Mouse (Mus musculus) liver, embryonic 14.5 days (tissue): Measurements from ENCODE around the gene Unc13b. TPM values are rescaled to one million over a fixed set of nuclear protein-coding genes. Genes with fewer than 3 reads are reported as not detected.

Source experiments
- ATAC-seq: fragments of 200-750 bp; cut with Nextera tagmentation; 2 replicates; pipeline ENCODE4 v1.8.0; 2017; ENCODE audit warnings: moderate number of reproducible peaks, mild to moderate bottlenecking, moderate library complexity; ENCODE audit not compliant: insufficient read depth
- DNase-seq, 3 experiments: peaks; one replicate each; pipeline ENCODE4 v3.0.0-alpha.2; 2012 to 2013; ENCODE audit warnings: low read depth in 3 of 3, low spot score in 3 of 3
- H3K27ac ChIP-seq: fragments of 300-500 bp; sonication (generic); 2 replicates; pipeline ENCODE4 v1.5.1; 2014; ENCODE audit warnings: moderate library complexity, mild to moderate bottlenecking, control low read depth, inconsistent platforms
- H3K27me3 ChIP-seq: fragments of 300-500 bp; sonication (generic); 2 replicates; pipeline ENCODE4 v1.6.1; 2014; ENCODE audit warnings: mild to moderate bottlenecking, low read length, moderate library complexity; ENCODE audit not compliant: control insufficient read depth, insufficient read depth
- H3K36me3 ChIP-seq: fragments of 300-500 bp; sonication (generic); replicated peaks from 2 replicates; pipeline ENCODE4 v1.6.1; 2014; ENCODE audit warnings: low read depth; ENCODE audit not compliant: control insufficient read depth, insufficient read depth
- H3K4me1 ChIP-seq, 2 experiments: fragments of 200-500 bp in 1 of 2; fragments of 300-500 bp in 1 of 2; sonication (generic) in 1 of 2; replicated peaks; 2 replicates each; pipeline ENCODE4 v1.6.1; 2012 to 2014; ENCODE audit warnings: antibody characterized with exemption in 1 of 2, inconsistent platforms in 1 of 2, low read length in 1 of 2; ENCODE audit not compliant: control insufficient read depth in 2 of 2, insufficient read depth in 2 of 2
- H3K4me2 ChIP-seq: fragments of 300-500 bp; sonication (generic); 2 replicates; pipeline ENCODE4 v1.6.1; 2014; ENCODE audit warnings: low read depth, mild to moderate bottlenecking, control low read depth, moderate library complexity
- H3K4me3 ChIP-seq, 2 experiments: fragments of 200-500 bp in 1 of 2; fragments of 300-500 bp in 1 of 2; sonication (generic) in 1 of 2; 2 replicates each; pipeline ENCODE4 v1.5.1; 2012 to 2014; ENCODE audit warnings: low read depth in 2 of 2, low read length in 2 of 2, mild to moderate bottlenecking in 2 of 2, control low read depth in 1 of 2, inconsistent platforms in 1 of 2, moderate library complexity in 1 of 2; ENCODE audit not compliant: insufficient read depth in 1 of 2
- H3K9ac ChIP-seq: fragments of 300-500 bp; sonication (generic); replicated peaks from 2 replicates; pipeline ENCODE4 v1.6.1; 2014; ENCODE audit warnings: mild to moderate bottlenecking, control low read depth, moderate library complexity
- H3K9me3 ChIP-seq: fragments of 300-500 bp; sonication (generic); 2 replicates; pipeline ENCODE4 v1.6.1; 2016; ENCODE audit warnings: low read length, mixed read lengths; ENCODE audit not compliant: control insufficient read depth
- CTCF ChIP-seq: IDR thresholded peaks from 2 replicates; pipeline ENCODE4 v1.5.1; 2016; ENCODE audit warnings: antibody characterized with exemption, low read depth, control low read depth
- EP300 ChIP-seq: IDR thresholded peaks from 2 replicates; pipeline ENCODE4 v1.6.1; 2016; ENCODE audit warnings: antibody characterized with exemption, low read depth
- WGBS: fragments of 180-500 bp; shearing (Covaris S2); extraction: QIAGEN DNeasy Blood & Tissue Kit; methylation state at CpG from one replicate; pipeline ENCODE4 v1.1.7; 2014; ENCODE audit not compliant: insufficient replicate concordance; 5-methylcytosine and 5-hydroxymethylcytosine counted together
- polyA plus RNA-seq, 2 experiments: library from polyadenylated mRNA; depleted of rRNA in 1 of 2; stranded (reverse) in 1 of 2; unstranded in 1 of 2; fragments of >200 nt; fragmentation: Nextera tagmentation in 1 of 2; extraction: Ambion mirVana in 1 of 2; gene quantifications; 2 replicates each; pipeline versions ENCODE4 v1.2.1 to v1.2.3; 2012 to 2014

Gene Unc13b
- polyA plus RNA-seq, 2 experiments, result 0.19 to 0.59 TPM

DNA sequence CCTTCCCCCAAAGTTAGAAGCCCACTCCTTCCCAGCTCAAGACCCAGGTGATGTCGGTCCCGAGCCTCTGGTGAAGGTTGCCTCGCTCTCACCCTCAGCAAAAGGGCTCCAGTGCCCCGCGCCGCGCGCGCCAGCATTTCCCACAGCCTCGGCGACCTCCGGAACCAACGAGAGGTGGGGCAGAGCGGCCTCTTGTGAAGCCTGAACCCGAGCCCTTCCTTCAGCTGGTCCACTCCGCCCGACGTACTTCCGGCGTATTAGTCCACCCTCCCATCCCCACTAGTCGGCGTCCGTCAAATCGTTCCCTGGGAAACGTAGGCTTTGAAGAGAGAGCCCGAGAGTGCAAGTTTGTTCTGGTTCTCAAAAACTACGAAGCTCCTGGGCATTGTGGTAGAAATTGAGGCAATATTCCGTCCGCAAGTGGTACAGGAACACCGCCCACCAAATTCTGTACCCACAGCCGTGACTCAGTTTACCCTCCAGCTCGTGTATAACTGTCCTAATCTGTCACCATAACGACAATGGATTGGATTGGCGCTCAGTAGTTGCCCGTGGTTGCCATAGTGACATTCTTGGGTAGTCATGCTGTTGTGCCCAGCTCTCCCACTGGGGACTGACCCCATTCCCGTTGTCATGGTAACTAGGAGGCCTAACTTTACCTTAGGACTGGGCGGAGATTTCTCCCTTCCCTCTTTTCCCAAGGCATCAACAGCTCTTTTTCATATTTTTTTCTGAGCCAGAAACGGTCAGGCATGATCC, 27.3 kb upstream of the Unc13b start, which contains the start of gene Stoml2:
Stoml2 (minus strand) TSS at position 474 of the 759 bp plus-strand sequence.
- H3K36me3 ChIP-seq, result peaks cover 42% of the 10 kb centered on the region
- H3K9me3 ChIP-seq, result no peaks in the 10 kb centered on the region
- no peaks in the 10 kb centered on the region for H3K27me3 ChIP-seq
- peak within 1 kb of the TSS; percentile 86 for H3K4me2 ChIP-seq
- peak within 1 kb of the TSS; percentile 65 for H3K27ac ChIP-seq
- 2% methylated on average over 38 of the region's 38 CpGs for WGBS
- H3K4me3 ChIP-seq, result peak within 1 kb of the TSS; percentile 77 to 90
- TF ChIP-seq EP300, result no peak
- peak; percentile 73 for TF ChIP-seq CTCF
- H3K9ac ChIP-seq, result peak within 1 kb of the TSS; percentile 91
- DNase-seq, result peak; percentile 91 to 94 (median 92)
- ATAC-seq, result peak; percentile 96
- peaks cover 7 to 14% of the 10 kb centered on the region in 2 experiments for H3K4me1 ChIP-seq

- ATAC-seq (no peak), DNase-seq (no peak)
- 86% methylated on average over 1 of the region's 1 CpGs for WGBS
- Histone ChIP-seq H3K9ac (no peak overlapping the region), H3K4me2 (no peak overlapping the region), H3K4me3 (no peak overlapping the region), H3K27me3 (no peaks in the 10 kb centered on the region), H3K36me3 (peaks cover 39% of the 10 kb centered on the region), H3K9me3 (no peaks in the 10 kb centered on the region), H3K27ac (no peak overlapping the region), H3K4me1 (peaks cover 18 to 23% of the 10 kb centered on the region in 2 experiments)
- TF ChIP-seq EP300 (no peak), CTCF (no peak)
Observed at GRCm38 (mm10) chr4:43032501-43032900, 26.3 kb upstream of the Unc13b start.

DNA sequence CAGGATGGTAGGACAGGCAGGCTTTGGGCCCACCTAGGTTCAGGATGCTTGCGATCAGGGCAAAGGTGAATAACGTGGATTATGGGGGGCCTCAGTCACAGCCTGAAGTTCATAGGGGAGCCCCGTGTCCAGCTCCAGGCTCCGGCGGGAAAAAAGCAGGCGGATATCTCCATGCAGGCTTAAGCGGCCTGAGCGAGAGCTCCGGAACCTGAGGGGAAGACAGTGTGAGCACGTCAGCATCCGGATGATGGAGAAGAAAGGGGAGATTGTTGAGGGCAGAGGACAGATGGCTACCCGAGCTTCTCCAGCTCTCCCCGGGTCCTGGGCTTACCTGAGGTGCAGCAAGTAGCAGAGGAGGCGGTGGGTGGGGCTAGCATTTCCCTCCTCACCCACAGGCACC, 25.3 kb upstream of the Unc13b start:
- H3K4me1 ChIP-seq, result peaks cover 22 to 31% of the 10 kb centered on the region in 2 experiments
- H3K9me3 ChIP-seq, result no peaks in the 10 kb centered on the region
- H3K4me3 ChIP-seq, result no peak overlapping the region
- peaks cover 34% of the 10 kb centered on the region for H3K36me3 ChIP-seq
- TF ChIP-seq CTCF (no peak), EP300 (no peak)
- H3K9ac ChIP-seq, result no peak overlapping the region
- WGBS, result 82% methylated on average over 14 of the region's 14 CpGs
- ATAC-seq (no peak), DNase-seq (no peak)
- H3K4me2 ChIP-seq, result no peak overlapping the region
- H3K27me3 ChIP-seq, result no peaks in the 10 kb centered on the region
- H3K27ac ChIP-seq, result no peak overlapping the region

DNA sequence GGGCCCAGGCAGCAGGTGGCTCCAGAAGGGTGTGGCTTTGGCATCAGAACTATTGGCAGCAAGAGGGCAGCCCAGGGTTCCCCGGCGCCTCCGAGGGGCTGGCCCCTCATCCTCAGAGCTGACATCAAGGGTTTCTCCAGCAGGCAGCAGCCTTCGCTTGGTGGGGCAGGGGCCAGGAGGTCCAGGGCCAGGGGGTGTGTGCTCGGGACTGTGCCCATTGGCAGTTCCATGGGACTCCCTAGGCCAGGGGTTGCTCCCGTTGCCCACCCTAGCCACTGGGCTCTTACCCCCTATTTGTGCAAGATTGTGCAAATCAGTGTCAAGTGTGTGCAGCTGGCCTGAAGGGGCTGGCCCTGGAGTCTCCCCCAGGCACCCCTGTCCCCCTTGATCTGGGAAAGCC, 22.9 kb upstream of the Unc13b start:
- 75% methylated on average over 6 of the region's 6 CpGs for WGBS
- peak; percentile 13; the same call in 1 of the 2 replicates for TF ChIP-seq CTCF
- no peak for TF ChIP-seq EP300
- Histone ChIP-seq H3K4me3 (no peak overlapping the region), H3K36me3 (peaks cover 22% of the 10 kb centered on the region), H3K9ac (no peak overlapping the region), H3K27me3 (no peaks in the 10 kb centered on the region), H3K4me1 (peaks cover 34 to 38% of the 10 kb centered on the region in 2 experiments), H3K4me2 (peak overlapping the region; percentile 15; the same call in 1 of the 2 replicates), H3K9me3 (no peaks in the 10 kb centered on the region), H3K27ac (no peak overlapping the region)
- no peak for DNase-seq
- no peak for ATAC-seq

DNA sequence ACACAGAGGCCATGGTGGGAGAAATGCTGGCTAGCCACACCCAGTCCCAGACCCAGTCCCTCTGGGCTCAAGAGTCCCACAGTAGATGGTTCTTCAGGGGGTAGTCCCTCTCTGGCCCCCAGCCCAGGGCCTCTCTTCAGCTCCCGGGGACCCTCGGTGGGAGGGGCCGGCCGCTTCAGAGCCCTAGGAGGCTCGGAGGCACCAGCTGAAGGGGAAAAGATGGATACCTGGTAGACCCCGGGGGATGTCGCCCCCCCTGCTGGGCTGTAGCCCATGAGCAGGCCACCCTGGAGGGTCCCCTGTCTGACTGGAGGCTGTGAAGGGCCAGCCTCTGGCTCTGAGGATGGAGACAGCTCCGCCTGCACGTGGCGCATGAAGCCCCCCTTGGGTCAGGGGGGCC, 22.4 kb upstream of the Unc13b start:
- peaks cover 22% of the 10 kb centered on the region for H3K36me3 ChIP-seq
- H3K4me3 ChIP-seq, result peak overlapping the region in 1 of 2 experiments; percentile 76; a peak in 2 of 4 replicates
- WGBS, result 82% methylated on average over 10 of the region's 10 CpGs
- peak overlapping the region; percentile 86 for H3K4me2 ChIP-seq
- DNase-seq, result no peak
- no peaks in the 10 kb centered on the region for H3K27me3 ChIP-seq
- no peak for ATAC-seq
- TF ChIP-seq CTCF, result no peak
- TF ChIP-seq EP300, result no peak
- H3K9me3 ChIP-seq, result no peaks in the 10 kb centered on the region
- H3K4me1 ChIP-seq, result peaks cover 35 to 38% of the 10 kb centered on the region in 2 experiments
- H3K9ac ChIP-seq, result peak overlapping the region; percentile 93; the same call in 1 of the 2 replicates
- H3K27ac ChIP-seq, result no peak overlapping the region
